Mouse (Mus musculus) naive thymus-derived CD4-positive, alpha-beta T cell, adult 5 months (primary cell): ENCODE measurements around the gene Kri1. TPM values are rescaled to one million over a fixed set of nuclear protein-coding genes. Genes with fewer than 3 reads are reported as not detected.

Experiments
- polyA plus RNA-seq: library from polyadenylated mRNA; unstranded; fragments of 100-300 nt; shearing (Covaris generic); gene quantifications from one replicate; pipeline ENCODE4 v1.2.1, GENCODE M21; 2017

The Kri1 gene
- polyA plus RNA-seq = 36.7 TPM

GRCm38 (mm10) chr9:21287571-21288402, at the start of gene Kri1:
Gene Kri1, minus strand, starts transcription at chr9:21287969.

GRCm38 (mm10) chr9:21320619-21321512, 33.1 kb upstream of the Kri1 start, which contains the start of gene Slc44a2:
Gene Slc44a2, plus strand, starts transcription at chr9:21320698.

GRCm38 (mm10) chr9:21312134-21312533, 24.4 kb upstream of the Kri1 start, which contains the start of gene Ap1m2:
Gene Ap1m2, minus strand, starts transcription at chr9:21312337.

GRCm38 (mm10) chr9:21291022-21291787, 3.4 kb upstream of the Kri1 start, which contains the start of gene Cdkn2d:
Gene Cdkn2d, minus strand, starts transcription at chr9:21291407.

GRCm38 (mm10) chr9:21265000-21265561, 22.7 kb downstream of the Kri1 start, which contains the start of gene Atg4d:
Gene Atg4d, plus strand, starts transcription at chr9:21265293.

GRCm38 (mm10) chr9:21248326-21248725, 39.4 kb downstream of the Kri1 start, which contains the start of gene S1pr5:
Gene S1pr5, minus strand, starts transcription at chr9:21248443.

GRCm38 (mm10) chr9:21238733-21239464, 48.9 kb downstream of the Kri1 start, which contains the start of gene Keap1:
Gene Keap1, minus strand, starts transcription at chr9:21239361.

Other genes starting within 250 kb of the Kri1 start
- gene Zglp1, start 220.9 kb downstream of the Kri1 start, polyA plus RNA-seq = not detected
- 0.44 TPM for gene Gm49373, start 214.9 kb downstream of the Kri1 start, polyA plus RNA-seq
- gene Fdx1l, start 214.4 kb downstream of the Kri1 start, polyA plus RNA-seq = 35.4 TPM
- 2.2 TPM for gene Gm38431, start 196.0 kb downstream of the Kri1 start, polyA plus RNA-seq
- 64.1 TPM for gene Raver1, start 196.0 kb downstream of the Kri1 start, polyA plus RNA-seq
- gene Tyk2, start 156.7 kb downstream of the Kri1 start, polyA plus RNA-seq = 47.8 TPM
- gene Cdc37, start 138.0 kb downstream of the Kri1 start, polyA plus RNA-seq = 278 TPM
- gene Pde4a, start 122.3 kb downstream of the Kri1 start, polyA plus RNA-seq = 0.35 TPM
- gene Keap1, start 48.6 kb downstream of the Kri1 start, polyA plus RNA-seq = 31.0 TPM
- gene S1pr5, start 39.5 kb downstream of the Kri1 start, polyA plus RNA-seq = not detected
- gene Atg4d, start 22.7 kb downstream of the Kri1 start, polyA plus RNA-seq = 59.5 TPM
- gene Cdkn2d, start 3.4 kb upstream of the Kri1 start, polyA plus RNA-seq = 77.2 TPM
- 5.0 TPM for gene Ap1m2, start 24.4 kb upstream of the Kri1 start, polyA plus RNA-seq
- 509 TPM for gene Slc44a2, start 32.7 kb upstream of the Kri1 start, polyA plus RNA-seq
- 85.5 TPM for gene Ilf3, start 79.9 kb upstream of the Kri1 start, polyA plus RNA-seq
- 56.2 TPM for gene Qtrt1, start 123.9 kb upstream of the Kri1 start, polyA plus RNA-seq
- gene Dnm2, start 136.9 kb upstream of the Kri1 start, polyA plus RNA-seq = 331 TPM
- gene Tmed1, start 222.3 kb upstream of the Kri1 start, polyA plus RNA-seq = 2.6 TPM
- gene AB124611, start 238.2 kb upstream of the Kri1 start, polyA plus RNA-seq = 42.4 TPM